In genomic region chr12:8641425-8641735, GRCm38 (mm10) we compare ENCODE assay signal across 8 mouse cellular contexts. TPM values are rescaled to one million over a fixed set of nuclear protein-coding genes. Genes with fewer than 3 reads are reported as not detected.
A peak's percentile ranks its signal among the peaks of the same experiment; 100 is the strongest.
DNase-seq lines count a peak whose midpoint lies in the region; ATAC-seq and TF ChIP-seq lines count a peak whose summit lies in the region.

No protein-coding gene starts in this region.

- H3K36me3 ChIP-seq in kidney, adult 2 months (ENCODE audit: control insufficient read depth, insufficient read depth, low read length) = no peaks in the 10 kb centered on the region
- no peaks in the 10 kb centered on the region for H3K36me3 ChIP-seq in hindbrain, embryonic 10.5 days
- no peaks in the 10 kb centered on the region for H3K36me3 ChIP-seq in liver, embryonic 16.5 days (ENCODE audit: control insufficient read depth, insufficient read depth)

- 15% methylated on average over 10 of the region's 10 CpGs for WGBS in kidney, adult 2 months
- 8% methylated on average over 10 of the region's 10 CpGs for WGBS in hindbrain, embryonic 10.5 days
- WGBS in liver, embryonic 16.5 days (ENCODE audit: insufficient replicate concordance) = 10% methylated on average over 10 of the region's 10 CpGs

- H3K4me2 ChIP-seq in liver, embryonic 16.5 days (ENCODE audit: low read depth, low read length) = peak overlapping the region; percentile 65

- DNase-seq in kidney, adult 2 months = peak; percentile 16
- DNase-seq in kidney, postnatal 25 days = no peak
- DNase-seq in brain, embryonic 18.5 days (ENCODE audit: low read depth, low spot score) = peak; percentile 16
- no peak for DNase-seq in hindbrain, embryonic 10.5 days (ENCODE audit: low spot score)
- no peak for DNase-seq in spleen, postnatal 36 days (ENCODE audit: low spot score in 2 of 2)
- no peak for DNase-seq in cerebellum, adult 11-12 months
- DNase-seq in layer of hippocampus, adult 9-11 months = no peak

- peak overlapping the region; percentile 56; the same call in 1 of the 2 replicates for H3K27ac ChIP-seq in kidney, adult 2 months (ENCODE audit: insufficient read depth, low read depth, low read length)
- peak overlapping the region; percentile 99 for H3K27ac ChIP-seq in hindbrain, embryonic 10.5 days
- no peak overlapping the region; the same call in 1 of the 2 replicates for H3K27ac ChIP-seq in liver, embryonic 16.5 days (ENCODE audit: low read length)

- no peak for TF ChIP-seq POLR2A in kidney, adult 2 months (IDR thresholded peaks at IDR 0.05; ENCODE audit: low read depth, low read length)

- no peak for ATAC-seq in liver, embryonic 16.5 days (ENCODE audit: low read depth)

- H3K4me3 ChIP-seq in kidney, adult 2 months (ENCODE audit: insufficient read depth, low read depth, low read length) = peak overlapping the region; percentile 92
- peak overlapping the region; percentile 82 for H3K4me3 ChIP-seq in hindbrain, embryonic 10.5 days
- peak overlapping the region; percentile 96 for H3K4me3 ChIP-seq in liver, embryonic 16.5 days (ENCODE audit: low read depth, low read length)

- H3K4me1 ChIP-seq in kidney, adult 2 months (ENCODE audit: control insufficient read depth, insufficient read depth, low read length) = no peaks in the 10 kb centered on the region; the same call in 1 of the 2 replicates
- peaks cover 4% of the 10 kb centered on the region; the same call in 1 of the 2 replicates for H3K4me1 ChIP-seq in hindbrain, embryonic 10.5 days (replicated peaks)
- no peaks in the 10 kb centered on the region; the same call in 1 of the 2 replicates for H3K4me1 ChIP-seq in liver, embryonic 16.5 days (ENCODE audit: control insufficient read depth, low read depth, low read length)

- no peak for TF ChIP-seq CTCF in kidney, adult 2 months (conservative IDR thresholded peaks at IDR 0.05; ENCODE audit: insufficient read depth, insufficient read length, low read depth, low read length)

- no peaks in the 10 kb centered on the region for H3K9me3 ChIP-seq in hindbrain, embryonic 10.5 days
- no peaks in the 10 kb centered on the region for H3K9me3 ChIP-seq in liver, embryonic 16.5 days (replicated peaks; ENCODE audit: control insufficient read depth, low read length)

- H3K27me3 ChIP-seq in kidney, adult 2 months (replicated peaks; ENCODE audit: control insufficient read depth, insufficient read depth, low read length) = no peaks in the 10 kb centered on the region
- no peaks in the 10 kb centered on the region for H3K27me3 ChIP-seq in hindbrain, embryonic 10.5 days (ENCODE audit: insufficient read depth, poor library complexity, severe bottlenecking)
- H3K27me3 ChIP-seq in liver, embryonic 16.5 days (ENCODE audit: control insufficient read depth, insufficient read depth, low read depth, low read length) = no peaks in the 10 kb centered on the region

- H3K9ac ChIP-seq in liver, embryonic 16.5 days (ENCODE audit: low read depth, low read length) = peak overlapping the region; percentile 92

RNA-seq across cellular contexts. Expression of gene Pum2, which starts 32.6 kb away (rescaled TPM):
- 42.1 and 43.3 TPM in 2 replicates for polyA plus RNA-seq in kidney, adult 2 months (2012; rRNA removed)
- polyA plus RNA-seq in hindbrain, embryonic 10.5 days (2016; fragmentation: Nextera tagmentation; extraction: Ambion mirVana) = 51.6 and 59.5 TPM in 2 replicates
- polyA plus RNA-seq in liver, embryonic 16.5 days (2015; fragmentation: Nextera tagmentation; extraction: Ambion mirVana) = 14.0 and 14.5 TPM in 2 replicates

RNA-seq across cellular contexts. Expression of gene Slc7a15, which starts 42.5 kb away (rescaled TPM):
- polyA plus RNA-seq in kidney, adult 2 months (2012; rRNA removed) = 0.49 and 0.61 TPM in 2 replicates
- not detected in 2 replicates for polyA plus RNA-seq in hindbrain, embryonic 10.5 days (2016; fragmentation: Nextera tagmentation; extraction: Ambion mirVana)
- polyA plus RNA-seq in liver, embryonic 16.5 days (2015; fragmentation: Nextera tagmentation; extraction: Ambion mirVana) = 0.08 and 0.19 TPM in 2 replicates

Comparison
In these comparisons a context has a peak if more than half of its experiments do, and no peak if none do; other contexts are left out.
1. DNase-seq: peak in kidney, adult 2 months (single experiment) and brain, embryonic 18.5 days (single experiment); none in kidney, postnatal 25 days (0 of 2), hindbrain, embryonic 10.5 days (single experiment), spleen, postnatal 36 days (0 of 2), cerebellum, adult 11-12 months (single experiment) and layer of hippocampus, adult 9-11 months (single experiment).
2. Peak in every context shown above with its lines, with median percentiles within 50 percentile points of each other: H3K4me3 ChIP-seq.